Mouse (Mus musculus): ENCODE data around the gene Tle6. TPM values are rescaled to one million over a fixed set of nuclear protein-coding genes. Genes with fewer than 3 reads are reported as not detected.
A peak's percentile ranks its signal among the peaks of the same experiment; 100 is the strongest.

Gene Tle6
- polyA plus RNA-seq, 1 experiment from 2014 or later: 3.5 TPM

GRCm38 (mm10) chr10:81588739-81589138 is 12.1 kb downstream of the Tle6 start:
- Histone ChIP-seq H3K9ac (replicated peaks; ENCODE audit: low read depth, low read length) (no peak overlapping the region), H3K4me3 (replicated peaks; ENCODE audit: low read length) (no peak overlapping the region), H3K27me3 (replicated peaks; ENCODE audit: control insufficient read depth, insufficient read depth, low read length) (peaks cover 9% of the 10 kb centered on the region), H3K36me3 (ENCODE audit: control insufficient read depth, insufficient read depth) (no peaks in the 10 kb centered on the region), H3K27ac (ENCODE audit: low read length) (no peak overlapping the region), H3K9me3 (ENCODE audit: control insufficient read depth, low read length) (no peaks in the 10 kb centered on the region), H3K4me2 (ENCODE audit: low read length) (no peak overlapping the region), H3K4me1 (replicated peaks; ENCODE audit: control insufficient read depth, insufficient read depth, low read length) (no peaks in the 10 kb centered on the region)
- 66% methylated on average over 7 of the region's 7 CpGs for WGBS
- ATAC-seq: no peak

DNA sequence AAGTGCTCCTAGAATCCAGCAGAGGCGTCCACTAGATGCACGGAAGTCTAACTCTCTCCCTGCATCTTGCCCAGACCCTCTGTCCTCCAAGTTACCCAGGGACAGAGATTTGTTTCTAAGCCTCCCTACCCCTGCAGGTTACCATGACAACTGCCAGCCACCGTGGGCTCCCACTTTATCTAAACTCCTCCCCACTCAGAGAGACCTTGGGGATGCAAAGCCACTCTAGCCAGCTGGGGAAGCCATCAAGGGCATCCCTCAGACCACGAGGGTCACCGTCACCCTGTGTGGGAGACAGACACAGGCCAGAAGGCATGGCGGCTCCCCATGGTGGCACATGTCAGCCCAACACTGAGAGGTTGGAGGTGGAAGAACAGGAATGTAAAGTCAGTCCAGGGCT is 17.5 kb downstream of the Tle6 start:
- Histone ChIP-seq H3K27me3 (replicated peaks; ENCODE audit: control insufficient read depth, insufficient read depth, low read length) (peaks cover 16% of the 10 kb centered on the region), H3K9me3 (ENCODE audit: control insufficient read depth, low read length) (no peaks in the 10 kb centered on the region), H3K36me3 (ENCODE audit: control insufficient read depth, insufficient read depth) (no peaks in the 10 kb centered on the region), H3K4me3 (replicated peaks; ENCODE audit: low read length) (no peak overlapping the region), H3K27ac (ENCODE audit: low read length) (no peak overlapping the region), H3K9ac (replicated peaks; ENCODE audit: low read depth, low read length) (no peak overlapping the region), H3K4me1 (replicated peaks; ENCODE audit: control insufficient read depth, insufficient read depth, low read length) (no peaks in the 10 kb centered on the region), H3K4me2 (ENCODE audit: low read length) (no peak overlapping the region)
- 44% methylated on average over 6 of the region's 6 CpGs for WGBS
- no peak for ATAC-seq

- Histone ChIP-seq H3K9me3 (ENCODE audit: control insufficient read depth, low read length) (no peaks in the 10 kb centered on the region), H3K4me1 (replicated peaks; ENCODE audit: control insufficient read depth, insufficient read depth, low read length) (peaks cover 4% of the 10 kb centered on the region), H3K9ac (replicated peaks; ENCODE audit: low read depth, low read length) (no peak overlapping the region; the same call in 1 of the 2 replicates), H3K4me3 (replicated peaks; ENCODE audit: low read length) (no peak overlapping the region), H3K27ac (ENCODE audit: low read length) (no peak overlapping the region), H3K27me3 (replicated peaks; ENCODE audit: control insufficient read depth, insufficient read depth, low read length) (peaks cover 23% of the 10 kb centered on the region), H3K4me2 (ENCODE audit: low read length) (no peak overlapping the region), H3K36me3 (ENCODE audit: control insufficient read depth, insufficient read depth) (no peaks in the 10 kb centered on the region)
- 64% methylated on average over 25 of the region's 25 CpGs for WGBS
- no peak for ATAC-seq
Observed at GRCm38 (mm10) chr10:81580441-81581070, 20.3 kb downstream of the Tle6 start.

GRCm38 (mm10) chr10:81579967-81580366 is 20.9 kb downstream of the Tle6 start:
- Histone ChIP-seq H3K27ac (ENCODE audit: low read length) (no peak overlapping the region), H3K9me3 (ENCODE audit: control insufficient read depth, low read length) (no peaks in the 10 kb centered on the region), H3K36me3 (ENCODE audit: control insufficient read depth, insufficient read depth) (no peaks in the 10 kb centered on the region), H3K4me1 (replicated peaks; ENCODE audit: control insufficient read depth, insufficient read depth, low read length) (peaks cover 7% of the 10 kb centered on the region), H3K4me3 (replicated peaks; ENCODE audit: low read length) (no peak overlapping the region), H3K9ac (replicated peaks; ENCODE audit: low read depth, low read length) (no peak overlapping the region; the same call in 1 of the 2 replicates), H3K4me2 (ENCODE audit: low read length) (no peak overlapping the region), H3K27me3 (replicated peaks; ENCODE audit: control insufficient read depth, insufficient read depth, low read length) (peaks cover 23% of the 10 kb centered on the region)
- 66% methylated on average over 4 of the region's 4 CpGs for WGBS
- no peak for ATAC-seq

GRCm38 (mm10) chr10:81575695-81576094 is 25.2 kb downstream of the Tle6 start:
- ATAC-seq: no peak
- H3K9me3 ChIP-seq (ENCODE audit: control insufficient read depth, low read length): no peaks in the 10 kb centered on the region
- peak overlapping the region; percentile 71 for H3K4me2 ChIP-seq (ENCODE audit: low read length)
- H3K36me3 ChIP-seq (ENCODE audit: control insufficient read depth, insufficient read depth): no peaks in the 10 kb centered on the region
- H3K4me1 ChIP-seq (replicated peaks; ENCODE audit: control insufficient read depth, insufficient read depth, low read length): peaks cover 28% of the 10 kb centered on the region
- H3K27me3 ChIP-seq (replicated peaks; ENCODE audit: control insufficient read depth, insufficient read depth, low read length): peaks cover 40% of the 10 kb centered on the region
- peak overlapping the region; percentile 71 for H3K4me3 ChIP-seq (replicated peaks; ENCODE audit: low read length)
- H3K9ac ChIP-seq (replicated peaks; ENCODE audit: low read depth, low read length): peak overlapping the region; percentile 71
- no peak overlapping the region; the same call in 1 of the 2 replicates for H3K27ac ChIP-seq (ENCODE audit: low read length)
- WGBS: 5% methylated on average over 6 of the region's 6 CpGs

DNA sequence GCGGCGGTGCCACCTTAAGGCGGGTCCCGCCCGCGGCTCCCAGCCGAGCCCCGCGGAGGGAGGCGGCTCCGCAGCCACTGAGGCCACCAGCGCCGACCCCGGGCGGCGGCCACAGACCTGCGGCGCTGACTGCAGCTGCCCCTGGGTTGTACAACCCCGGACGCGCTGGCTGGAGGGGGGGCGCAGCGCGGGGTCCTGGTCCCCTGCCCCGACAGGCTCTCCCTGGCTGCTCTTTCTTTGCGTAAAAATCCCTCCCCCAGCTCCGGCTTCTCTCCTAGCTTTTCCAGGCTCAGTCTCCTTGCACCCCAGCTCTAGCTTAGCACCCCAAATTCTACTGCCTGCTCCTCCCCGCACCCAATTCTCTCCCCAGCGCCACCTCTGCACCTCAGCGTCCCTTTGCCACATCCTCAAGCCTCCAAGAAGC is 25.7 kb downstream of the Tle6 start:
- 0% methylated on average over 30 of the region's 30 CpGs for WGBS
- Histone ChIP-seq H3K9me3 (ENCODE audit: control insufficient read depth, low read length) (no peaks in the 10 kb centered on the region), H3K9ac (replicated peaks; ENCODE audit: low read depth, low read length) (peak overlapping the region; percentile 71), H3K27me3 (replicated peaks; ENCODE audit: control insufficient read depth, insufficient read depth, low read length) (peaks cover 35% of the 10 kb centered on the region), H3K4me2 (ENCODE audit: low read length) (peak overlapping the region; percentile 71), H3K36me3 (ENCODE audit: control insufficient read depth, insufficient read depth) (no peaks in the 10 kb centered on the region), H3K4me1 (replicated peaks; ENCODE audit: control insufficient read depth, insufficient read depth, low read length) (peaks cover 33% of the 10 kb centered on the region), H3K4me3 (replicated peaks; ENCODE audit: low read length) (peak overlapping the region; percentile 71), H3K27ac (ENCODE audit: low read length) (no peak overlapping the region; the same call in 1 of the 2 replicates)
- no peak for ATAC-seq

GRCm38 (mm10) chr10:81574081-81575056 is 26.5 kb downstream of the Tle6 start, which contains the start of gene Tle2:
Gene Tle2, plus strand, starts transcription at chr10:81574561.
- Histone ChIP-seq H3K9me3 (ENCODE audit: control insufficient read depth, low read length) (no peaks in the 10 kb centered on the region), H3K27me3 (replicated peaks; ENCODE audit: control insufficient read depth, insufficient read depth, low read length) (peaks cover 35% of the 10 kb centered on the region), H3K36me3 (ENCODE audit: control insufficient read depth, insufficient read depth) (no peaks in the 10 kb centered on the region), H3K27ac (ENCODE audit: low read length) (no peak within 1 kb of the TSS; the same call in 1 of the 2 replicates), H3K9ac (replicated peaks; ENCODE audit: low read depth, low read length) (peak within 1 kb of the TSS; percentile 71), H3K4me2 (ENCODE audit: low read length) (peak within 1 kb of the TSS; percentile 71), H3K4me3 (replicated peaks; ENCODE audit: low read length) (peak within 1 kb of the TSS; percentile 71), H3K4me1 (replicated peaks; ENCODE audit: control insufficient read depth, insufficient read depth, low read length) (peaks cover 40% of the 10 kb centered on the region)
- no peak for ATAC-seq
- 16% methylated on average over 10 of the region's 10 CpGs for WGBS

DNA sequence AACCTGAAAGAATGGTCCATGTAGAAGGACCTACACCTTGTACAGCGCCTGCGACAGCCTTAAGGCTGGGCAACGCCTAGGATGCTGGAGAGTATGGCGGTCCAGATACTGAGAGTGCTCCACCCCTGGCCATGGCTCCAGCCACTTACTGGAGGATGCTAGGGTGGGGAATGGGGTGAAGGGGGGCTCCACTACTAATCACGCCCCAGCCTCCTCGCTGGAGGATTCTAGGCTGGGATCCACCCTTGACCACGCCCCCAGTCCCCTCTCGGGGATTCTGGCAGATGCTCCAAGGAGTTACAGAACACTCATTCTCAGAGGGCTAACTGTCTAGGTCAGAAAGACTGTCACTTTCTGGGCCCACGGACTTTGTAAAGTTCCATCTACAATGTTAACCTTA is 27.9 kb downstream of the Tle6 start:
- H3K27ac ChIP-seq (ENCODE audit: low read length): no peak overlapping the region
- no peak overlapping the region for H3K9ac ChIP-seq (replicated peaks; ENCODE audit: low read depth, low read length)
- H3K4me3 ChIP-seq (replicated peaks; ENCODE audit: low read length): no peak overlapping the region
- H3K4me2 ChIP-seq (ENCODE audit: low read length): no peak overlapping the region
- WGBS: 10% methylated on average over 9 of the region's 9 CpGs
- peaks cover 35% of the 10 kb centered on the region for H3K27me3 ChIP-seq (replicated peaks; ENCODE audit: control insufficient read depth, insufficient read depth, low read length)
- peaks cover 50% of the 10 kb centered on the region for H3K4me1 ChIP-seq (replicated peaks; ENCODE audit: control insufficient read depth, insufficient read depth, low read length)
- no peaks in the 10 kb centered on the region for H3K9me3 ChIP-seq (ENCODE audit: control insufficient read depth, low read length)
- no peak for ATAC-seq
- no peaks in the 10 kb centered on the region for H3K36me3 ChIP-seq (ENCODE audit: control insufficient read depth, insufficient read depth)

- H3K4me3 ChIP-seq (replicated peaks; ENCODE audit: low read length): peak overlapping the region; percentile 19
- 4% methylated on average over 9 of the region's 9 CpGs for WGBS
- no peak overlapping the region for H3K27ac ChIP-seq (ENCODE audit: low read length)
- peaks cover 39% of the 10 kb centered on the region for H3K27me3 ChIP-seq (replicated peaks; ENCODE audit: control insufficient read depth, insufficient read depth, low read length)
- H3K4me1 ChIP-seq (replicated peaks; ENCODE audit: control insufficient read depth, insufficient read depth, low read length): peaks cover 50% of the 10 kb centered on the region
- no peaks in the 10 kb centered on the region for H3K9me3 ChIP-seq (ENCODE audit: control insufficient read depth, low read length)
- H3K9ac ChIP-seq (replicated peaks; ENCODE audit: low read depth, low read length): no peak overlapping the region; the same call in 1 of the 2 replicates
- H3K4me2 ChIP-seq (ENCODE audit: low read length): peak overlapping the region; percentile 82
- H3K36me3 ChIP-seq (ENCODE audit: control insufficient read depth, insufficient read depth): no peaks in the 10 kb centered on the region
- no peak for ATAC-seq
Observed at GRCm38 (mm10) chr10:81572133-81572671, 28.7 kb downstream of the Tle6 start.

All from forebrain, embryonic 16.5 days (tissue).